Mouse (Mus musculus) olfactory bulb, adult 2 months (tissue): ENCODE measurements around the gene Cxcl17.

Experiments used
- CTCF ChIP-seq: fragments of 200-500 bp; IDR thresholded peaks from 2 replicates; pipeline ENCODE4 v1.5.1; 2012; ENCODE audit warnings: low read depth, mild to moderate bottlenecking, low read length, moderate library complexity; ENCODE audit not compliant: insufficient read depth
- POLR2A ChIP-seq: fragments of 200-500 bp; IDR thresholded peaks from 2 replicates; pipeline ENCODE4 v1.6.1; 2012; ENCODE audit warnings: mild to moderate bottlenecking, low read depth, low read length, moderate library complexity; ENCODE audit not compliant: insufficient read depth

GRCm38 (mm10) chr7:25384318-25384717 is 28.4 kb downstream of the Cxcl17 start:
- TF ChIP-seq CTCF (no peak), POLR2A (no peak)
